Mouse (Mus musculus) stomach, embryonic 16.5 days (tissue): ENCODE measurements around the gene Abhd17c. TPM values are rescaled to one million over a fixed set of nuclear protein-coding genes. Genes with fewer than 3 reads are reported as not detected.
A peak's percentile ranks its signal among the peaks of the same experiment; 100 is the strongest.

Experiments used
- ATAC-seq: fragments of 200-750 bp; cut with Nextera tagmentation; 2 replicates; pipeline ENCODE4 v1.8.0; 2017; ENCODE audit warnings: moderate number of reproducible peaks, moderate TSS enrichment; ENCODE audit not compliant: insufficient read depth, low FRiP score
- H3K27ac ChIP-seq: fragments of 300-500 bp; sonication (generic); 2 replicates; pipeline ENCODE4 v1.5.1; 2014; ENCODE audit warnings: low read length
- H3K27me3 ChIP-seq: fragments of 300-500 bp; sonication (generic); 2 replicates; pipeline ENCODE4 v1.6.1; 2014; ENCODE audit warnings: low read length, control low read depth, mixed read lengths; ENCODE audit not compliant: control insufficient read depth, insufficient read depth
- H3K36me3 ChIP-seq: fragments of 300-500 bp; sonication (generic); 2 replicates; pipeline ENCODE4 v1.6.1; 2014; ENCODE audit warnings: low read length; ENCODE audit not compliant: control insufficient read depth, insufficient read depth
- H3K4me1 ChIP-seq: fragments of 300-500 bp; sonication (generic); 2 replicates; pipeline ENCODE4 v1.6.1; 2014; ENCODE audit warnings: low read length, control low read depth, mixed read lengths; ENCODE audit not compliant: control insufficient read depth, insufficient read depth
- H3K4me2 ChIP-seq: fragments of 300-500 bp; sonication (generic); 2 replicates; pipeline ENCODE4 v1.6.1; 2014; ENCODE audit warnings: low read depth, low read length, mixed read lengths
- H3K4me3 ChIP-seq: fragments of 300-500 bp; sonication (generic); replicated peaks from 2 replicates; pipeline ENCODE4 v1.5.1; 2014; ENCODE audit warnings: mild to moderate bottlenecking, low read length
- H3K9ac ChIP-seq: fragments of 300-500 bp; sonication (generic); 2 replicates; pipeline ENCODE4 v1.6.1; 2014; ENCODE audit warnings: low read length
- H3K9me3 ChIP-seq: fragments of 300-500 bp; sonication (generic); replicated peaks from 2 replicates; pipeline ENCODE4 v1.6.1; 2016; ENCODE audit warnings: low read length, control low read depth; ENCODE audit not compliant: control insufficient read depth
- WGBS: fragments of 180-500 bp; shearing (Covaris S2); extraction: QIAGEN DNeasy Blood & Tissue Kit; methylation state at CpG from one replicate; pipeline ENCODE4 v1.1.7; 2014; 5-methylcytosine and 5-hydroxymethylcytosine counted together
- polyA plus RNA-seq: library from polyadenylated mRNA; unstranded; fragments of >200 nt; fragmentation: Nextera tagmentation; extraction: Ambion mirVana; gene quantifications from 2 replicates; pipeline ENCODE4 v1.2.1, GENCODE M21; 2015

Abhd17c gene
- polyA plus RNA-seq, 1 experiment from 2014 or later, result 8.9 TPM

- WGBS, result 74% methylated on average over 1 of the region's 1 CpGs
- Histone ChIP-seq H3K9ac (no peak overlapping the region), H3K4me2 (no peak overlapping the region), H3K36me3 (no peaks in the 10 kb centered on the region), H3K27me3 (no peaks in the 10 kb centered on the region), H3K4me3 (no peak overlapping the region), H3K27ac (no peak overlapping the region), H3K9me3 (no peaks in the 10 kb centered on the region), H3K4me1 (peaks cover 64% of the 10 kb centered on the region)
- ATAC-seq, result no peak
These were observed 3.9 kb downstream of the Abhd17c start for GRCm38 (mm10) chr7:84147746-84148145.

- H3K4me3 ChIP-seq, result no peak overlapping the region; the same call in 1 of the 2 replicates
- H3K36me3 ChIP-seq, result no peaks in the 10 kb centered on the region
- peaks cover 70% of the 10 kb centered on the region for H3K4me1 ChIP-seq
- peak overlapping the region; percentile 58 for H3K27ac ChIP-seq
- peak; percentile 63 for ATAC-seq
- H3K27me3 ChIP-seq, result no peaks in the 10 kb centered on the region
- 53% methylated on average over 2 of the region's 2 CpGs for WGBS
- no peak overlapping the region for H3K9ac ChIP-seq
- H3K4me2 ChIP-seq, result no peak overlapping the region
- no peaks in the 10 kb centered on the region for H3K9me3 ChIP-seq
These were observed 6.1 kb downstream of the Abhd17c start for GRCm38 (mm10) chr7:84145633-84146032.

- peak overlapping the region; percentile 14; the same call in 1 of the 2 replicates for H3K27ac ChIP-seq
- no peak overlapping the region for H3K9ac ChIP-seq
- H3K4me2 ChIP-seq, result no peak overlapping the region
- ATAC-seq, result no peak
- no peak overlapping the region for H3K4me3 ChIP-seq
- no peaks in the 10 kb centered on the region for H3K27me3 ChIP-seq
- H3K36me3 ChIP-seq, result no peaks in the 10 kb centered on the region
- H3K4me1 ChIP-seq, result peaks cover 66% of the 10 kb centered on the region
- WGBS, result 47% methylated on average over 7 of the region's 7 CpGs
- no peaks in the 10 kb centered on the region for H3K9me3 ChIP-seq
These were observed 8.8 kb downstream of the Abhd17c start for GRCm38 (mm10) chr7:84142736-84143473.

- Histone ChIP-seq H3K9ac (no peak overlapping the region), H3K27ac (no peak overlapping the region), H3K4me2 (no peak overlapping the region), H3K27me3 (no peaks in the 10 kb centered on the region), H3K4me3 (no peak overlapping the region), H3K9me3 (no peaks in the 10 kb centered on the region), H3K4me1 (peaks cover 67% of the 10 kb centered on the region), H3K36me3 (no peaks in the 10 kb centered on the region)
- 82% methylated on average over 4 of the region's 4 CpGs for WGBS
- no peak for ATAC-seq
These were observed 9.5 kb downstream of the Abhd17c start for GRCm38 (mm10) chr7:84142196-84142595.

GRCm38 (mm10) chr7:84139566-84139965 is 12.1 kb downstream of the Abhd17c start:
- ATAC-seq, result no peak
- H3K4me1 ChIP-seq, result peaks cover 54% of the 10 kb centered on the region
- no peak overlapping the region for H3K4me3 ChIP-seq
- H3K27me3 ChIP-seq, result no peaks in the 10 kb centered on the region
- no peak overlapping the region for H3K27ac ChIP-seq
- no peak overlapping the region for H3K9ac ChIP-seq
- no peak overlapping the region for H3K4me2 ChIP-seq
- H3K36me3 ChIP-seq, result no peaks in the 10 kb centered on the region
- H3K9me3 ChIP-seq, result no peaks in the 10 kb centered on the region
- WGBS, result 62% methylated on average over 4 of the region's 4 CpGs

- 74% methylated on average over 4 of the region's 4 CpGs for WGBS
- ATAC-seq, result peak; percentile 42; the same call in 1 of the 2 replicates
These were observed 13.0 kb downstream of the Abhd17c start for GRCm38 (mm10) chr7:84138731-84139130.

GRCm38 (mm10) chr7:84137779-84138178 is 13.9 kb downstream of the Abhd17c start:
- H3K4me3 ChIP-seq, result no peak overlapping the region
- H3K27ac ChIP-seq, result no peak overlapping the region
- no peaks in the 10 kb centered on the region for H3K9me3 ChIP-seq
- WGBS, result 59% methylated on average over 3 of the region's 3 CpGs
- peaks cover 39% of the 10 kb centered on the region for H3K4me1 ChIP-seq
- H3K27me3 ChIP-seq, result no peaks in the 10 kb centered on the region
- no peak overlapping the region for H3K9ac ChIP-seq
- no peak for ATAC-seq
- H3K4me2 ChIP-seq, result no peak overlapping the region
- H3K36me3 ChIP-seq, result no peaks in the 10 kb centered on the region

More at GRCm38 (mm10) chr7:84138731-84139130, 13.0 kb downstream of the Abhd17c start:
- Histone ChIP-seq H3K27ac (peak overlapping the region; percentile 60; the same call in 1 of the 2 replicates), H3K4me2 (no peak overlapping the region), H3K4me3 (no peak overlapping the region), H3K9ac (no peak overlapping the region), H3K36me3 (no peaks in the 10 kb centered on the region), H3K9me3 (no peaks in the 10 kb centered on the region), H3K27me3 (no peaks in the 10 kb centered on the region), H3K4me1 (peaks cover 45% of the 10 kb centered on the region)

GRCm38 (mm10) chr7:84135799-84136700 is 15.6 kb downstream of the Abhd17c start:
- H3K4me3 ChIP-seq, result no peak overlapping the region
- peak overlapping the region; percentile 75 for H3K27ac ChIP-seq
- H3K9me3 ChIP-seq, result no peaks in the 10 kb centered on the region
- 31% methylated on average over 4 of the region's 4 CpGs for WGBS
- peak overlapping the region; percentile 17 for H3K4me2 ChIP-seq
- no peak overlapping the region for H3K9ac ChIP-seq
- no peaks in the 10 kb centered on the region for H3K36me3 ChIP-seq
- H3K4me1 ChIP-seq, result peaks cover 33% of the 10 kb centered on the region
- no peaks in the 10 kb centered on the region for H3K27me3 ChIP-seq
- ATAC-seq, result peak; percentile 63

- Histone ChIP-seq H3K4me2 (no peak overlapping the region), H3K36me3 (no peaks in the 10 kb centered on the region), H3K27ac (no peak overlapping the region), H3K27me3 (no peaks in the 10 kb centered on the region), H3K9ac (no peak overlapping the region), H3K9me3 (no peaks in the 10 kb centered on the region), H3K4me1 (peaks cover 17% of the 10 kb centered on the region), H3K4me3 (no peak overlapping the region)
- WGBS, result 33% methylated on average over 1 of the region's 1 CpGs
- ATAC-seq, result no peak
These were observed 19.0 kb downstream of the Abhd17c start for GRCm38 (mm10) chr7:84132704-84133103.
